8 mouse cellular contexts compared by ENCODE assay signal in genomic region chr19:11819800-11820199, GRCm38 (mm10). TPM values are rescaled to one million over a fixed set of nuclear protein-coding genes. Genes with fewer than 3 reads are reported as not detected.
DNase-seq lines count a peak whose midpoint lies in the region; ATAC-seq lines count a peak whose summit lies in the region.

No protein-coding gene starts in this region.

- H3K9me3 ChIP-seq in hindbrain, embryonic 12.5 days (replicated peaks): no peaks in the 10 kb centered on the region

- H3K4me3 ChIP-seq in hindbrain, embryonic 12.5 days: peak overlapping the region; percentile 74

- H3K4me2 ChIP-seq in hindbrain, embryonic 12.5 days (replicated peaks): peak overlapping the region; percentile 88

- H3K36me3 ChIP-seq in hindbrain, embryonic 12.5 days: no peaks in the 10 kb centered on the region

- H3K4me1 ChIP-seq in hindbrain, embryonic 12.5 days: peaks cover 15% of the 10 kb centered on the region; the same call in 1 of the 2 replicates

- WGBS in hindbrain, embryonic 12.5 days: under 1% methylated on average over 15 of the region's 15 CpGs

- DNase-seq in ES-CJ7 (ENCODE audit: low read depth, low spot score): peak; percentile 90
- DNase-seq in cerebellum, adult 11-12 months: peak; percentile 64
- peak; percentile 87 for DNase-seq in forelimb bud, embryonic 11.5 days (ENCODE audit: low read depth, low spot score)
- peak; percentile 32 to 61 for DNase-seq in layer of hippocampus, postnatal 36 days
- peak; percentile 86 to 90 for DNase-seq in lung, postnatal 4 days
- peak; percentile 94 for DNase-seq in retina, embryonic 14.5 days (ENCODE audit: low spot score)
- DNase-seq in thymus, postnatal 4 days: peak; percentile 88

- H3K27me3 ChIP-seq in hindbrain, embryonic 12.5 days: peaks cover 44% of the 10 kb centered on the region

- no peak overlapping the region for H3K27ac ChIP-seq in hindbrain, embryonic 12.5 days

- ATAC-seq in hindbrain, embryonic 12.5 days (ENCODE audit: low FRiP score): peak; percentile 76

- no peak overlapping the region for H3K9ac ChIP-seq in hindbrain, embryonic 12.5 days

RNA-seq across cellular contexts. Expression of gene Stx3, which starts 0.6 kb away (rescaled TPM):
- polyA plus RNA-seq in hindbrain, embryonic 12.5 days (2016; fragmentation: Nextera tagmentation; extraction: Ambion mirVana): 8.6 TPM in 2 replicates
- 10 to 100 TPM; 28.2 to 36.3 TPM for total RNA-seq in layer of hippocampus, postnatal 36 days (2021)

RNA-seq across cellular contexts. Expression of gene Olfr1417, which starts 19.2 kb away (rescaled TPM):
- not detected in 2 replicates for polyA plus RNA-seq in hindbrain, embryonic 12.5 days (2016; fragmentation: Nextera tagmentation; extraction: Ambion mirVana)
- total RNA-seq in layer of hippocampus, postnatal 36 days (2021): not detected

RNA-seq across cellular contexts. Expression of gene Olfr1418, which starts 41.1 kb away (rescaled TPM):
- polyA plus RNA-seq in hindbrain, embryonic 12.5 days (2016; fragmentation: Nextera tagmentation; extraction: Ambion mirVana): not detected in 2 replicates
- total RNA-seq in layer of hippocampus, postnatal 36 days (2021): not detected

RNA-seq across cellular contexts. Expression of gene Mrpl16, which starts 49.6 kb away (rescaled TPM):
- polyA plus RNA-seq in hindbrain, embryonic 12.5 days (2016; fragmentation: Nextera tagmentation; extraction: Ambion mirVana): 41.7 and 43.5 TPM in 2 replicates
- total RNA-seq in layer of hippocampus, postnatal 36 days (2021): 10 to 100 TPM; 33.4 to 34.5 TPM

RNA-seq across cellular contexts. Expression of gene Olfr1419, which starts 55.1 kb away (rescaled TPM):
- 0.20 TPM in 1 of 2 replicates, not detected in the other for polyA plus RNA-seq in hindbrain, embryonic 12.5 days (2016; fragmentation: Nextera tagmentation; extraction: Ambion mirVana)
- total RNA-seq in layer of hippocampus, postnatal 36 days (2021): not detected
